Mouse (Mus musculus): Measurements from ENCODE around the gene C2cd2l.
A peak's percentile ranks its signal among the peaks of the same experiment; 100 is the strongest.
"Not testable (repeated sequence)": the region's sequence is repeated elsewhere in the genome, so short reads cannot be mapped to it uniquely, and the experiment has no call there.

The C2cd2l gene

GRCm38 (mm10) chr9:44313476-44314256, 6.4 kb downstream of the C2cd2l start:
- no peak for DNase-seq (ENCODE audit: low spot score in 2 of 2)

- DNase-seq (ENCODE audit: low spot score in 2 of 2) = peak; percentile 65 to 78
Observed at GRCm38 (mm10) chr9:44311136-44312134, 8.7 kb downstream of the C2cd2l start.

GRCm38 (mm10) chr9:44310750-44311135, 9.3 kb downstream of the C2cd2l start:
- no peak for DNase-seq (ENCODE audit: low spot score in 2 of 2)

GRCm38 (mm10) chr9:44309756-44310155, 10.3 kb downstream of the C2cd2l start:
- no peak for DNase-seq (ENCODE audit: low spot score in 2 of 2)

GRCm38 (mm10) chr9:44307248-44307647, 12.8 kb downstream of the C2cd2l start:
- DNase-seq (ENCODE audit: low spot score in 2 of 2) = no peak

- DNase-seq (ENCODE audit: low spot score in 2 of 2) = no peak
Observed at GRCm38 (mm10) chr9:44306532-44306931, 13.6 kb downstream of the C2cd2l start.

GRCm38 (mm10) chr9:44305466-44306079, 14.5 kb downstream of the C2cd2l start, which contains the start of gene Hinfp:
Gene Hinfp (minus strand): TSS chr9:44305671.
- DNase-seq (ENCODE audit: low spot score in 2 of 2) = peak; percentile 99

- DNase-seq (ENCODE audit: low spot score in 2 of 2) = not testable (repeated sequence)
Observed at GRCm38 (mm10) chr9:44300001-44300400, 20.1 kb downstream of the C2cd2l start.

- no peak for DNase-seq (ENCODE audit: low spot score in 2 of 2)
Observed at GRCm38 (mm10) chr9:44292490-44292889, 27.6 kb downstream of the C2cd2l start.

GRCm38 (mm10) chr9:44288959-44289291, 31.2 kb downstream of the C2cd2l start:
- no peak for DNase-seq (ENCODE audit: low spot score in 2 of 2)

- no peak for DNase-seq (ENCODE audit: low spot score in 2 of 2)
Observed at GRCm38 (mm10) chr9:44288076-44288958, 31.8 kb downstream of the C2cd2l start, which contains the start of gene Abcg4. Gene Abcg4 (minus strand): TSS chr9:44288615.

- no peak for DNase-seq (ENCODE audit: low spot score in 2 of 2)
Observed at GRCm38 (mm10) chr9:44287401-44288075, 32.5 kb downstream of the C2cd2l start.

- DNase-seq (ENCODE audit: low spot score in 2 of 2) = no peak
Observed at GRCm38 (mm10) chr9:44287003-44287400, 33.1 kb downstream of the C2cd2l start.

GRCm38 (mm10) chr9:44286256-44286850, 33.7 kb downstream of the C2cd2l start:
- no peak for DNase-seq (ENCODE audit: low spot score in 2 of 2)

GRCm38 (mm10) chr9:44283183-44283582, 36.9 kb downstream of the C2cd2l start:
- no peak for DNase-seq (ENCODE audit: low spot score in 2 of 2)

- DNase-seq (ENCODE audit: low spot score in 2 of 2) = no peak
Observed at GRCm38 (mm10) chr9:44269973-44270372, 50.1 kb downstream of the C2cd2l start.

GRCm38 (mm10) chr9:44269077-44269476, 51.0 kb downstream of the C2cd2l start:
- peak in 1 of 2 experiments; percentile 28 for DNase-seq (ENCODE audit: low spot score in 2 of 2)

- peak in 1 of 2 experiments; percentile 11 for DNase-seq (ENCODE audit: low spot score in 2 of 2)
Observed at GRCm38 (mm10) chr9:44268432-44268831, 51.7 kb downstream of the C2cd2l start, which contains the start of gene Nlrx1. Gene Nlrx1 (minus strand): TSS chr9:44268599.

- DNase-seq (ENCODE audit: low spot score in 2 of 2) = peak; percentile 84 to 88
Observed at GRCm38 (mm10) chr9:44268027-44268360, 52.1 kb downstream of the C2cd2l start.
